Mouse (Mus musculus): ENCODE measurements around the gene Abraxas2.

DNA sequence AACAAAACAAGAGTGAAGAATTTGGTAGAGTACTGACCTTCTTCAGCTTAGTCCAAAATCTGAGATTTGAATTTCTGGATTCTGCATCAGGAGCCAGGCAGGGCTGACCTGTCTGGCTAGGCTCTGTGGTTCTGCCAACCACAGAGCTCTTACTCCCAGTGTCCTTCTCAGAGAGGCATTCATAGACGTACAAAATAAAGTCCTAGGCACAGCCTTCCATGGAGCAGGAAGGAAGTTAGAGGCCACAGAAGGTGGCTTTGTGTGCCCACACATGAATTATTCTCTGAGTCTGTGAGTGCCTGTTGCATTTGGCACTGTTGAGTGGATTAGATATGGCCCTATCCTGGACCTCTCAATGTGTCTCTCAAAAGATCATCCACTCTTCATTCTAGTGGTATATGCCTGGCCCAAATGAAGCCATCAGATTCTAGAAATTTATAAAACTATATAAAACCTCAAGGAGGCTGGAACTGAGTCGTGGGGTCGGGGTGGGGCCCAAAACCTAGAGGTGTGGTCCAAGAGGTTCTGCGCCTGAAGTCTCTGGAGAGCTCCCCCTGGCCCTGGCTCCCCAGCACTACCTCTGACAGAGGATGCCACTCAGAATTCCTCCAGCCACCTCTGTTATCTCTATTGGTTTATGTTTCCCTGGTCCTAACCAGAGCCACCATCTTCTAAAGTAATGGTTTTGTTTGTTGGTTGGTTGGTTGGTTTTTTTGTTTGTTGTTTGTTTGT, 29.7 kb downstream of the Abraxas2 start:
- no peak for TF ChIP-seq CTCF (IDR thresholded peaks at IDR 0.05; ENCODE audit: control insufficient read depth, insufficient read depth, insufficient read length)
- TF ChIP-seq MYOG (IDR thresholded peaks at IDR 0.05; ENCODE audit: control insufficient read depth, extremely low read depth, insufficient read length), result no peak
- no peak for TF ChIP-seq MYOD1 (IDR thresholded peaks at IDR 0.05; ENCODE audit: control insufficient read depth, insufficient read length, low read depth)
- TF ChIP-seq USF1 (IDR thresholded peaks at IDR 0.05; ENCODE audit: low read depth), result no peak
- TF ChIP-seq CEBPB (IDR thresholded peaks at IDR 0.05; ENCODE audit: low read depth), result no peak
- TF ChIP-seq MAX (IDR thresholded peaks at IDR 0.05), result no peak
- TF ChIP-seq FOSL1 (IDR thresholded peaks at IDR 0.05; ENCODE audit: insufficient read depth, low read length, poor library complexity, severe bottlenecking), result no peak
